Mouse (Mus musculus): ENCODE data around the gene Grcc10.

The Grcc10 gene

GRCm38 (mm10) chr6:124702102-124702783 lies 38.9 kb downstream of the Grcc10 start:
- DNase-seq (ENCODE audit: extremely low spot score, low spot score) = no peak

- DNase-seq (ENCODE audit: extremely low spot score, low spot score) = no peak
Measured at GRCm38 (mm10) chr6:124701338-124701737, 39.8 kb downstream of the Grcc10 start.

DNA sequence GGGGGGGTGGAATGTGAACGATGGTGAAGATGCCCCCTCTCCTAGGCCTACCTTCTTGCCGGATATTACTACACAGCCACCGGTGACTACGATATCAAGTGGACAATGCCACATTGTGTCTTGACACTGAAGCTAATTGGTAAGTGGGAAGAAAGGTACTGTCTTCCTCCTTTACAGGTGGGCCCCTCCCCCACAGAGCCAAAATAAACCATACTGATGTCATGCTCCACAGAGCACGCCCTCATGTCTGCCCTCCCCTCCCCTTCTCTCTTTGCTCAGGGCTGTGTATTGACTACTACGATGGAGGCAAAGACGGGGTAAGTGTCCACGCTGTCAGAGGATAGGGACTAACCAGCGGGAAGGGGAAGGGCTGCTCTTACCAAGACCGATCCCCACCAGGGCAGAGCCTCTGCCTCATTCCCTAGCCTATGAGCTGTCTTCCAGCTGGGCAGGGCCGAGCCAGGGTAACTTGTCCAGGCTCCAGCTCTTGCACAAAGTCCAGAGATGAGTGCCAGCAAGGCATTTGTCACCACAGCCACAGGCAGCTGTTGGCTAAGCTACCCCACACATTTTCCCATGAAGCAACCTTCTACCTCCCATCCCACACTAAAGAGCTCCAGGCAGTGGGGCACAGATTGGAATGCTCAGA lies 41.1 kb downstream of the Grcc10 start:
- no peak for DNase-seq (ENCODE audit: extremely low spot score, low spot score)

DNA sequence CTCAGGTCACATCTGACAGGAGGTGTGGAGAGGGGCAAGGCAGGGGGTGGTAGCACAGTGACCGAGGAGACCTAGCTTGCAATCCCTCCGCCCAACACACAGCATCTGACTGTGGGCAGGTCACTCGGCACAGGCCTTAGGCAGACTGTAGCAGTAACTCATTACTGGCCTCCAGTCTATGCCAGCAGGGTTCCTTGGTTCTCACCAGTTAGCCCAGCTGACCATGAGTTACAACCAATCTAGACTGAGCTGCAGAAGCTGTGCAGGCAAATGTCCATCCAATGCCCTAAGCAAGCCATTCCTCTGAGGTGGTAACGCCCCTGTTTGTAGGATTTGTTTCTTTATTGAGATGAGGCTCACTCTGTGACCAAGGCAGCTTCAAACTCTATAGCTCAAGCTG lies 41.8 kb downstream of the Grcc10 start:
- DNase-seq (ENCODE audit: extremely low spot score, low spot score) = no peak

DNA sequence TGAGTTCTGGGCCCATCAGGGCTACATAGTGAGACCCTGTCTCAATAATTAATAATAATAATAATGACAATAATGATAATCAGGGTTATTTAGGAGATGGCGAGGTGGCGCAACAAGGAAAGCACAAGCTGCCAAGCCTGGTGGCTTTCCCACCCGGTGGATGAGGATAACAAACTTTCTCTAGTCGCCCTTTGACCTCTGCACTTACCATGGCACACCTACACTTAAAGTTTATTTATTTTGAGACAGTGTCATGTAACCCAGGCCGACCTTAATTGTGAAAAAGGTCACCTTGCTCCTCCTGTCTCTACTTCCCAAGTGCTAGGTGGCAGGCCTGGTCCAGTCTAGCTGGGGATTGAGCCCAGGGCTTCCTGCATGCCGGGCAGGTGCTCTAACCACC lies 42.4 kb downstream of the Grcc10 start:
- no peak for DNase-seq (ENCODE audit: extremely low spot score, low spot score)

DNA sequence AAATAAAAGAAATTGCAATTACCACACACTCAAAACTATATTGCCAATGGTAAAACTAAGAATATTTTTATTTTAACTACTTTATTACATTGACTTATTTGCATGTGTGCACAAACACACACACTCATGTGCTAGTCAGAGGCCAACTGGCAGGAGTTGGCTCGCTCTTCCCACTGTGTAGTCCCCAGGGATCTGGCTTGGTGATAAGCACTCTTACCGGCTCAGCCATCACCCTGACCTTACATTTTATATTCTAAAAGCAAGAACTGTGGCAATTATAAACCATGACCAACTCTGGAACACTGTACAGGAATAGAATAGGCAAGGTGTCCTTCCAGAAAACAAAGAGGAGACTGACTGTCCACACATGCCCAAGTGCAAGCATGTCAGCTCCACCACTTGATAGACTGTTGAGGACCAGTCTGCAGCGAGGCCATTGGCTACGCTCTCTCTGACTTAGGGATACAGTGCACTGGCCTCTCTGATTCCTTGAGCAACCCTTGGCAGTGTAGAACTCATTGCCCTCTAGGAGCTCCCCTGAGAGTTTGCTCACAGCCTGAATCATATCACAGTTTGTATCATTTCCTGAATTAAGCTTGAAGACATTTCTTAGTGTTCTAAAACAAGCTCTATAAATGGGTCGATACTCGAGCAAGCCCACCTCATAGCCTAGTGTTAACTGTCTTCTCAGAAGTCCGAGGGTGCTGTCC lies 44.6 kb downstream of the Grcc10 start:
- DNase-seq (ENCODE audit: extremely low spot score, low spot score) = no peak

GRCm38 (mm10) chr6:124694166-124694955 lies 46.8 kb downstream of the Grcc10 start:
- no peak for DNase-seq (ENCODE audit: extremely low spot score, low spot score)

DNA sequence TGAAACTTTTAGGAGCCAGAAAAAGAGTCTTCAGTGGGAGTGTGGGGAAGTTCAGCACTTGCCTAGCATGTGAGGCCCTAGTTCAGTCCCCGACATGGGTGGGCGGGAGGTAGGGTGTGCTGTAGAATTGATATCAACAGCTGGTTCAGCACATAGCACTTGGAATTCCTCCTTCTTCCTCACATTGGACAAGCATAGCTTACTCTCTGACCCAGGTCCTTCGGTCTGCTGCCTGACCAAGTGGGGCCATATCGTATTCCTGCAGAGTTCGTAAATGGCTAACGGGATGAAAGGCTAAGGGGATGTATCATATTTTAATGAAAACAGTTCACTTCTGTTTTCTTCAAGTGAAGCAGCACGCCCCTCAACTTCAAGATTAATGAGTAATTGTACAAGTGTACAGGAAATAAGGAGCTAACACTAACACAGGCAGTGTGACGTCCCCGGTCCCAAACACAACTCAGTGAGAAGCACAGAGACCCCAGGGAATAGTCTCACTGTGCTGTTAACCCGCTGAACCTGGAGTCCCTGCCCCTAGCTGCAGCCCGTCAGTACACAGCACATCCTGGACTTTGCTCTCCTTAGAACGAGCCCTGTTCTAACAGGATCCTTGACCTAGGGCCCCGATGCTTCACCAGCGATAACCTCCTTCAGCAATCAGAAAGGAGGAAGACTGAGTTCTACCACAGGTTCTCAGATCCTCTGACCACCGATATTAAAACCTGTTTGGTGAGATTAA lies 47.8 kb downstream of the Grcc10 start:
- DNase-seq (ENCODE audit: extremely low spot score, low spot score) = no peak

- DNase-seq (ENCODE audit: extremely low spot score, low spot score) = no peak
Measured at GRCm38 (mm10) chr6:124690517-124690916, 50.7 kb downstream of the Grcc10 start.
